Mouse (Mus musculus) intestine, embryonic 16.5 days (tissue): ENCODE results near the gene Nsrp1. TPM values are rescaled to one million over a fixed set of nuclear protein-coding genes. Genes with fewer than 3 reads are reported as not detected.

Source experiments
- ATAC-seq: fragments of 200-750 bp; cut with Nextera tagmentation; 2 replicates; pipeline ENCODE4 v1.8.0; 2017; ENCODE audit warnings: moderate TSS enrichment, moderate library complexity
- H3K27ac ChIP-seq: fragments of 300-500 bp; sonication (generic); 2 replicates; pipeline ENCODE4 v1.5.1; 2014; ENCODE audit warnings: mild to moderate bottlenecking, low read length
- H3K27me3 ChIP-seq: fragments of 300-500 bp; sonication (generic); replicated peaks from 2 replicates; pipeline ENCODE4 v1.6.1; 2014; ENCODE audit warnings: low read length, control low read depth, mixed read lengths; ENCODE audit not compliant: control insufficient read depth, insufficient read depth
- H3K36me3 ChIP-seq: fragments of 300-500 bp; sonication (generic); 2 replicates; pipeline ENCODE4 v1.6.1; 2014; ENCODE audit warnings: low read length, control low read depth; ENCODE audit not compliant: control insufficient read depth, insufficient read depth
- H3K4me1 ChIP-seq: fragments of 300-500 bp; sonication (generic); 2 replicates; pipeline ENCODE4 v1.6.1; 2014; ENCODE audit warnings: low read length, control low read depth, mixed read lengths; ENCODE audit not compliant: control insufficient read depth, insufficient read depth
- H3K4me2 ChIP-seq: fragments of 300-500 bp; sonication (generic); 2 replicates; pipeline ENCODE4 v1.6.1; 2014; ENCODE audit warnings: low read depth, low read length, control low read depth
- H3K4me3 ChIP-seq: fragments of 300-500 bp; sonication (generic); 2 replicates; pipeline ENCODE4 v1.5.1; 2014; ENCODE audit warnings: mild to moderate bottlenecking, low read length
- H3K9ac ChIP-seq: fragments of 300-500 bp; sonication (generic); 2 replicates; pipeline ENCODE4 v1.6.1; 2014; ENCODE audit warnings: low read depth, low read length
- H3K9me3 ChIP-seq: fragments of 300-500 bp; sonication (generic); 2 replicates; pipeline ENCODE4 v1.6.1; 2016; ENCODE audit warnings: low read length, control low read depth; ENCODE audit not compliant: control insufficient read depth
- WGBS: fragments of 180-500 bp; shearing (Covaris S2); extraction: QIAGEN DNeasy Blood & Tissue Kit; methylation state at CpG from one replicate; pipeline ENCODE4 v1.1.7; 2014; 5-methylcytosine and 5-hydroxymethylcytosine counted together
- polyA plus RNA-seq: library from polyadenylated mRNA; unstranded; fragments of >200 nt; fragmentation: Nextera tagmentation; extraction: Ambion mirVana; gene quantifications from 2 replicates; pipeline ENCODE4 v1.2.1, GENCODE M21; 2015

The Nsrp1 gene
- polyA plus RNA-seq, 1 experiment from 2014 or later = 50.4 TPM

DNA sequence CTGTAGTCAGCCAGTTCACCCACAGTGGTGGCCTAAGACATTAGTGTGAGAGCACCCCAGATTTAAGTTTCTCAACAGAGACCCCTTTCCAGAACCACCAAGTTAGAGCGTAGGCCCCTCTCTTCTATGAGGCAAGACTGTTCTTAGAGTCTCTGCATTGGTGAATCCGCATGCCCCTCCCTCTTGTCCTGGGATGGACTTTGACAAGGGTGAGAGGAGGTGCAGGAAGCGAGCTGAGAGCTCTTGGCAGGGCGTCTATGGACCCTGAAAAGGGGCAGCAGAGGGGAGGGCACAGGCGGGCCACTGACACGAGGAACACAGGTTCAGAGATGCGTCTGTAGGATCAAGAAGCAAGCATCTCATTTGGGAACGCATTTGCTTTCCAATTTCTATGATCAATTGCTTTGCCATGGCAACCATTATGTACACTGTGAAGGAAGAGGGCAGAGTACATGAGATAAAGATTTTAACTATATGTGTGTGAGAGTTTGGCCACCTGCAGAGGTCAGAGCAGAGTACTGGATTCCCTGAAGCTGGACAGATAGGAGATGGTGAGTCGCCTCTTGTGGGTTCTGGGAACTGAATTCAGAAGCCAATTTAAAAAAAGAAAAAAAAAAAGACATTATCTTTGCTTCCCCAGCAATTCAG lies 56.4 kb downstream of the Nsrp1 start:
- peaks cover 20% of the 10 kb centered on the region for H3K4me1 ChIP-seq
- H3K27ac ChIP-seq = peak overlapping the region; percentile 42; the same call in 1 of the 2 replicates
- no peak overlapping the region for H3K9ac ChIP-seq
- H3K4me3 ChIP-seq = no peak overlapping the region
- H3K27me3 ChIP-seq = no peaks in the 10 kb centered on the region
- WGBS = 53% methylated on average over 9 of the region's 9 CpGs
- H3K4me2 ChIP-seq = 0 out of 2 replicates have a peak overlapping the region, but pooled peaks have one; percentile 18
- peak; percentile 84 for ATAC-seq
- H3K9me3 ChIP-seq = no peaks in the 10 kb centered on the region
- H3K36me3 ChIP-seq = no peaks in the 10 kb centered on the region; the same call in 1 of the 2 replicates

DNA sequence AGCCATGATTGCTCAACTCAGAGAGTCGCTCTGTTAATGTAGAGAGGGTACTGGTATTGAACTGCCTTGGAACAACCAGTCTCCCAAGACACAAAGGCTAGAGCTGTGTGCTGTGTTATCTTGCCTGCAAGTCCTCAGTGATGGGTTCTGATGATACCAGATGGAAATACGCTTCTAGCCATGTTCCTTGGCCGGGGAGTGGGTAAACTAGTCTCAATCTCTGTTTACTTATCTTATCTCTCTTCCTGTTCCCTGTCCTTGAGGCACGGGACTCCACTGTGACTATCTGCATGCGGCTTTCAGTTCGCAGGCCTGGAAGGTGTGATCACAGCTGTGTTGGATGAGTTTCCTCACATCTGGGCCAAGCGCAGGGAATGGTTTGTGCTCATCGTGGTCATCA lies 58.7 kb downstream of the Nsrp1 start:
- ATAC-seq = peak; percentile 78
- H3K4me3 ChIP-seq = no peak overlapping the region
- no peak overlapping the region for H3K4me2 ChIP-seq
- no peaks in the 10 kb centered on the region; the same call in 1 of the 2 replicates for H3K36me3 ChIP-seq
- H3K27me3 ChIP-seq = no peaks in the 10 kb centered on the region
- H3K9ac ChIP-seq = no peak overlapping the region
- no peak overlapping the region for H3K27ac ChIP-seq
- H3K4me1 ChIP-seq = peaks cover 20% of the 10 kb centered on the region
- WGBS = 41% methylated on average over 8 of the region's 8 CpGs
- no peaks in the 10 kb centered on the region for H3K9me3 ChIP-seq

DNA sequence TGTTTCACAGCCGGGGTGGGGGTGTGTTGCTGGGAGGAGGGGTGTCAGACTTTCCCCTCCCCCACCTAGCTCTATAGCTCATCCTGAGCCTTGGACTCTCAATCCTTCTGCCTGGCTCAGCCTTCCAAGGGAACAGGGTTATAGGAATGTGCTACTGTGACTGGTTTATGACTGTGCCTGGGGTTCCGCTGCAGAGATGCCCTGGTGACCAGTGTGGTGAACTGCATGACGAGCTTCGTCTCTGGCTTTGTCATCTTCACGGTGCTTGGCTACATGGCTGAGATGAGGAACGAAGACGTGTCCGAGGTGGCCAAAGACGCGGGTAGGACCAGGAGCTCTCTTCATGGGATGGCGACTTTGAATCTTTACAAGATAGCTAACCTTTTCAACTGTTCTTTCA lies 60.2 kb downstream of the Nsrp1 start:
- Histone ChIP-seq H3K9ac (no peak overlapping the region), H3K4me1 (peaks cover 20% of the 10 kb centered on the region), H3K9me3 (no peaks in the 10 kb centered on the region), H3K36me3 (no peaks in the 10 kb centered on the region; the same call in 1 of the 2 replicates), H3K4me3 (no peak overlapping the region), H3K27me3 (no peaks in the 10 kb centered on the region), H3K27ac (no peak overlapping the region), H3K4me2 (no peak overlapping the region)
- 78% methylated on average over 11 of the region's 11 CpGs for WGBS
- ATAC-seq = no peak

DNA sequence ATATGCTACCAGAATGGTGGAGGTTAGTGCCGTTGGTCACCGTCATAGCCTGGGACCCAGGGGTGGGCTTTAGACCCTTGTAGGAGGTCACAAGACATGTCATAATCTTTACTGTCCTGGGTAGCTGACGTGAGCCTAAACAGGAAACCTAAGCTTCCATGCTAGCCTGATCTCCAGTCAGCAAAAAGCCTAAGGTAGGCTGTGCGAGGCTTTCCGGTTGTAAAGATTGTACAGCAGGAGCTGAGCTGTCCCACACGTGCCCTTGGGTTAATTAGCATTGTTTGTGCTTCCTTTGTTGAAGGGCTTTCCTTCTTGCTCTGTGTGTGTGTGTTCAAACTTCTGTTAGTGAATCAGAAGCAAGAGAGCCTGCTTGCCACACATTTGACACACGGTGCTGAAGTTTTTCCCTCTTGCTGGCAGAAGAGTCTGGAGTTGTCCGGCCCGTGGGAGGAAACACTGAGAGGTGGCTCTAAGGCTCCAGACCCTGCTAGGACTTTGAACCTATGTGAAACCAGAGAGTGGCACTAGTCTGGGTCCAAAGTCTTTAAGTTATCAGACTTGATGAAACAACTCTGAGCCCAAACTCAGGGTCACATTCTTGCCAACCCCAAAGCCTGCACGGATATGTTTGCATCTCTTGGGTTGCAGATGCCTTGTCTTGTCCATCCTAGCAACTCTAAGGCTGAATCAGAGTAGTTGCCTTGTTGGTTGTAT lies 67.3 kb downstream of the Nsrp1 start:
- WGBS = 57% methylated on average over 10 of the region's 10 CpGs

DNA sequence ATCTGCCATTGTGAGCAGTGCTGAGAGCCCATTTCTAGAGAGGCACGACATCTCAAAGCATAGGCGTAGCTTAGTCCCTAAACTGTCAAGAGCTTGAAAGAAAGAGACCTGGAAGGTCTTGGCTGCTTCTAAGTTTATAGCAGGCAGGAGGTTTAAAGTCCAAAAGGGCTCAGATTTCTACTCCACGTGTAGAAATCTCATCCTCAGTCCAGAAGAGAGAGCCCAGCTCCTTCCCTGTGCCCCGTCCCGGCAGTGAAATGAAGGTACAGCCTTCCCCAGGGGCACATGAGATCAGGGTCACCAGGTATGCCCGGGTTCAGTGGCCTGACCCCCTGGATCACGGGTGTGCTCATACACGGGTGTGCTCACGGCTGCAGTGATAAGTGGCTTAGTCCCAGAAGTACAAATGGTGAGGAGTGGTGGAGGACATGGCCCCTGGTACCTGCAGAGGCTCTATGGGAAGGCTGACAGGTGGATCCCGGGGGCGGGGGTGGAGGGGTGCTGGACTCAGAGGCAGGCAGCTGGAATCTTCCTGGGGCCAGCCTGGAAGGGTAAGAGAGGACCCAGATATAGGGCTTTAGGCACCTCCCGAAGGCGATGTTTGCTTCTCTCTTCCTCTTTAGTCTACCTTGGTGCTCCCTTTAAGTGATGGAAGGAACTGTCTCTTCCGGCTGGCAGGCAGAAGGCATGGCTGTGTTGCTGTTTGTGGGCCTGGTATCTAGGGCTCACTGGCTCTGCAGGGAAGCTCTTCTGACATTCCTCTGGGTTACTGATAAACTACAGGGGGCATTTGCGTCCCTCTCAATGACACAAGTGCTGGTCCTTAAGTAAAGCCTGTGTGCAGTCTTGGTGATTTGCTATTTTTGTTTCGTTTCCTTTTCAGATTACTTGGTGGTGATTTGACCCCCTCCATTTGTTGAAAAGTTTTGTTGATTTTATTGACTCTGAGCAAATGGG lies 68.9 kb downstream of the Nsrp1 start:
- peaks cover 6% of the 10 kb centered on the region for H3K4me1 ChIP-seq
- peak; percentile 78 for ATAC-seq
- H3K9me3 ChIP-seq = no peaks in the 10 kb centered on the region
- peak overlapping the region; percentile 41 for H3K4me3 ChIP-seq
- H3K36me3 ChIP-seq = no peaks in the 10 kb centered on the region
- no peaks in the 10 kb centered on the region for H3K27me3 ChIP-seq
- H3K4me2 ChIP-seq = peak overlapping the region; percentile 53
- peak overlapping the region; percentile 53 for H3K9ac ChIP-seq
- 57% methylated on average over 16 of the region's 16 CpGs for WGBS
- peak overlapping the region; percentile 84 for H3K27ac ChIP-seq

More for the DNA sequence above, 67.3 kb downstream of the Nsrp1 start:
- no peak overlapping the region for H3K4me3 ChIP-seq
- no peaks in the 10 kb centered on the region for H3K36me3 ChIP-seq
- ATAC-seq = peak; percentile 71
- H3K4me2 ChIP-seq = peak overlapping the region; percentile 34
- peaks cover 6% of the 10 kb centered on the region for H3K4me1 ChIP-seq
- H3K27ac ChIP-seq = peak overlapping the region; percentile 79
- no peaks in the 10 kb centered on the region for H3K9me3 ChIP-seq
- H3K9ac ChIP-seq = 0 out of 2 replicates have a peak overlapping the region, but pooled peaks have one; percentile 8
- no peaks in the 10 kb centered on the region for H3K27me3 ChIP-seq

DNA sequence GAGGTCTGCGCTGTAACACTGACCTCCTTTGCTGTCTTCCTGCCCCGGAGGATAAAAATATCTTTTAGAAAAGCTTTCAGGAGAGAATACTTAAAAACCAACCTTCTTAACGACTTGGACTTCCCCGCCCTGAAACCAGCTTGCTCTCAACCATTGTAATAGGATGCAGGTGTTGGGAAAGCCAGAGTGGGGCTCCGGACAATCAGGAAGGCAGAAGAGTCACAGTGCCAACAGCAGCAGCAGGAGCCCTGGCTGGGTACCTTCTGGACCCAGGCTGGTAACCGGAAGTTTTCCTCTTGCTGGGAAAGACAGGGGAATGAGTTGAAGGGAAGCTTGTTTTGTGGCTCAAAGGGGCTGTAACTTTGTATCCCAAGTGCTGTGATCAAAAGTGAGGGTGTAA lies 71.6 kb downstream of the Nsrp1 start:
- WGBS = 41% methylated on average over 6 of the region's 6 CpGs
- H3K4me3 ChIP-seq = no peak overlapping the region
- no peak overlapping the region for H3K4me2 ChIP-seq
- no peaks in the 10 kb centered on the region for H3K9me3 ChIP-seq
- peaks cover 11% of the 10 kb centered on the region for H3K4me1 ChIP-seq
- no peak overlapping the region for H3K27ac ChIP-seq
- H3K27me3 ChIP-seq = no peaks in the 10 kb centered on the region
- no peak overlapping the region for H3K9ac ChIP-seq
- ATAC-seq = no peak
- no peaks in the 10 kb centered on the region for H3K36me3 ChIP-seq

DNA sequence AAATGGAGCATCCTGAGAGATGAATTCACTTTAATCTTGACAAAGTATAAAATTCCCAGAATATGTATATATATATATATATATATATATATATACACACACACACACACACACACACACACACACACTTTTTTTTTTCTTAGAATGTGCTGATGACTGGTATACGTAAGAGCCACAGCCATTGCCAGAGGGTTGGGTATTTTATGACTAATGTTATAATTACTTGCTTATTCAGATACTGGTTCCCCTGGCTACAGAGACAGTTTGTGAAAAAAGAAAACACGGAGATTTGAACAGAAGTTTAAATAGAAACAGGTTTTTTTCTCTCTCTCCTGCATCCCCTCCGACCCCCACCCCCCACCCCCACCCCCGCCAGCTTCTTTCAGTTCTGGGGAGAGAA lies 72.4 kb downstream of the Nsrp1 start:
- ATAC-seq = no peak
- Histone ChIP-seq H3K4me2 (no peak overlapping the region), H3K36me3 (no peaks in the 10 kb centered on the region), H3K27ac (no peak overlapping the region), H3K4me1 (peaks cover 11% of the 10 kb centered on the region), H3K27me3 (no peaks in the 10 kb centered on the region), H3K9ac (no peak overlapping the region), H3K4me3 (no peak overlapping the region), H3K9me3 (no peaks in the 10 kb centered on the region)
- 38% methylated on average over 4 of the region's 4 CpGs for WGBS

DNA sequence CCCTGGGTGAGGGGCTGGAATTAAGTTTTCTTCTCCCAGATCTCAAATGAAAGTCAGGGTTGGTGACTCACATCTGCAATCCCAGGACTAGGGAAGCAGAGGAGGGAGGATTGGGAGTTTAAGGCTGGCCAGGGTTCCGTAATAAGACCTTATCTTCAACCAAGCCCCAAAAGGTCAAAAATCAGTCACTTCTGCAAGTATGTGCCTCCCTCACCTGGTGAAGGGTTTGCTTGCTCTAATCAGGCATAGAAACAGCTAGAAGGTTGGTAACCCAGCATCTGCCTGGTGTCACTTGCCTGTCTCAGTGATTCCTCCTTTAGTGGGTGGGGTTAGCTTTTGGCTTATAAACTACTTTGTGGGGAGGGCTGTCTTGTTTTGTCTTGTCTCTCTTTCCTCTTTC lies 75.9 kb downstream of the Nsrp1 start:
- whole genome bisulfite sequencing = 46% methylated on average over 1 of the region's 1 CpGs
- H3K4me2 ChIP-seq = no peak overlapping the region
- peak; percentile 34 for ATAC-seq
- no peak overlapping the region for H3K4me3 ChIP-seq
- no peak overlapping the region for H3K27ac ChIP-seq
- H3K27me3 ChIP-seq = peaks cover 13% of the 10 kb centered on the region; the same call in 1 of the 2 replicates
- H3K4me1 ChIP-seq = peaks cover 21% of the 10 kb centered on the region
- H3K36me3 ChIP-seq = no peaks in the 10 kb centered on the region
- H3K9me3 ChIP-seq = no peaks in the 10 kb centered on the region
- H3K9ac ChIP-seq = no peak overlapping the region

DNA sequence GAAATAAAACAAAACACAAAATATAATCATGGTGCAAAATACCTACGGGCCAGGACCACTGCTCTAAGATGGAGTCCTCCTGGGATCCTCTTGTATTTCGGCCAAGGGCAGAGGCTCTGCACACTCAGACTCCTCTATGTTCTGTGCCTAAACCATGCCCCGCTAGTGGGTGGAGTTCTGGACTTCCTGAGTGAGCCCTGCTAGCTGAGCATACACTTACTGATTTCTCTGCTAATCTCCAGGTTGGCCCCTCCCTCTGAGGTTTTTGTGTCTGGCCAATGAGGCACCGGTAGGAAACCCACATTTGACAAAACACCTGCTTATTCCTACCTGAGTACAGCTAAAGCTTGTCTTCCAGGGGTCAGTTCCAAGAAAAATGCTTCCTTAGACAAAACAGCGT lies 77.5 kb downstream of the Nsrp1 start:
- 62% methylated on average over 5 of the region's 5 CpGs for WGBS
- H3K27me3 ChIP-seq = peaks cover 24% of the 10 kb centered on the region
- no peak for ATAC-seq

More for the DNA sequence above, 77.5 kb downstream of the Nsrp1 start:
- no peaks in the 10 kb centered on the region for H3K9me3 ChIP-seq
- no peak overlapping the region for H3K4me2 ChIP-seq
- peaks cover 22% of the 10 kb centered on the region for H3K4me1 ChIP-seq
- no peak overlapping the region for H3K27ac ChIP-seq
- no peaks in the 10 kb centered on the region for H3K36me3 ChIP-seq
- no peak overlapping the region for H3K4me3 ChIP-seq
- H3K9ac ChIP-seq = no peak overlapping the region
